Mouse (Mus musculus) lung, embryonic 15.5 days (tissue): ENCODE results near the gene Lemd2. TPM values are rescaled to one million over a fixed set of nuclear protein-coding genes. Genes with fewer than 3 reads are reported as not detected.

Experiments used
- ATAC-seq: fragments of 200-750 bp; cut with Nextera tagmentation; 2 replicates; pipeline ENCODE4 v1.8.0; 2017; ENCODE audit warnings: moderate number of reproducible peaks, borderline replicate concordance; ENCODE audit not compliant: low FRiP score, low TSS enrichment; ENCODE audit errors: extremely low read depth
- H3K27ac ChIP-seq: fragments of 300-500 bp; sonication (generic); 2 replicates; pipeline ENCODE4 v1.5.1; 2015; ENCODE audit warnings: moderate library complexity, mild to moderate bottlenecking, inconsistent platforms
- H3K27me3 ChIP-seq: fragments of 300-500 bp; sonication (generic); 2 replicates; pipeline ENCODE4 v1.6.1; 2015; ENCODE audit warnings: inconsistent platforms
- H3K36me3 ChIP-seq: fragments of 300-500 bp; sonication (generic); 2 replicates; pipeline ENCODE4 v1.6.1; 2015; ENCODE audit warnings: inconsistent platforms
- H3K4me1 ChIP-seq: fragments of 300-500 bp; sonication (generic); 2 replicates; pipeline ENCODE4 v1.6.1; 2015; ENCODE audit warnings: inconsistent platforms
- H3K4me2 ChIP-seq: fragments of 300-500 bp; sonication (generic); 2 replicates; pipeline ENCODE4 v1.6.1; 2015; ENCODE audit warnings: inconsistent platforms, mild to moderate bottlenecking, moderate library complexity
- H3K4me3 ChIP-seq: fragments of 300-500 bp; sonication (generic); 2 replicates; pipeline ENCODE4 v1.5.1; 2015; ENCODE audit warnings: mild to moderate bottlenecking, inconsistent platforms
- H3K9ac ChIP-seq: fragments of 300-500 bp; sonication (generic); 2 replicates; pipeline ENCODE4 v1.6.1; 2015; ENCODE audit warnings: inconsistent platforms
- H3K9me3 ChIP-seq: fragments of 300-500 bp; sonication (generic); 2 replicates; pipeline ENCODE4 v1.6.1; 2016; ENCODE audit warnings: inconsistent platforms
- WGBS: fragments of 180-500 bp; shearing (Covaris S2); methylation state at CpG from one replicate; pipeline ENCODE4 v1.1.7; 2015; 5-methylcytosine and 5-hydroxymethylcytosine counted together
- polyA plus RNA-seq: library from polyadenylated mRNA; unstranded; fragments of >200 nt; fragmentation: Nextera tagmentation; extraction: Ambion mirVana; gene quantifications from 2 replicates; pipeline ENCODE4 v1.2.1, GENCODE M21; 2015

Gene Lemd2
- polyA plus RNA-seq, 1 experiment from 2014 or later: 17.2 TPM

DNA sequence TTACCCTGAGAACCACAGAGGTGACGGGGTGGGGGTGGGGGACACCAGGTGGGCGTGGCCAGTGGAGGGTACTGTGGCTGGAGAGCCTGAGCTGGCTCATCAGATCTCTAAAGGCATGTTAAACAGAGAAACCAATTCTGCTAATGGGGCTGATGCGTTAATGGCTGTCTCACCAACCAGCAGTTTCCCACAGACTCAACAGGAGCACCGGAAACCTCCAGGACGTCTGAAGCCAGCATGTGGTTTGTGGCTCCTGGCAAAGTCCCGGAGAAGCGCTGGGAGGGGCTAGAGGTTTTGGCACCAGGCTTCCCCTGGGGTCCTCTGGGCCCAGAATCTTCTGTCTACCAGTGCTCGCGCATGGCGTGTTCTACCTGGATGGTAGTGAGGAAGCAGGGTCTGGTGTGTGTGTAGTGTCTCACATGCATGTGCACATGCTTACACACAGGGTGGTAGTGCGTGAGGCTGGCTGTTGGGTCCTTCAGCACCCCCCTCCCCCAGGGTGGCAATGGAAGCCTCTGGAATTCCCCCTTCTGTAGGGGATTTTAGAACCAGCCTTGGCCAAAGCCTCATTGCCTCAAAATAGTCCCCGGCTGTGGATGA lies 24.5 kb downstream of the Lemd2 start:
- no peak overlapping the region for H3K4me3 ChIP-seq
- H3K9ac ChIP-seq: no peak overlapping the region
- no peak overlapping the region for H3K4me2 ChIP-seq
- WGBS: 63% methylated on average over 12 of the region's 12 CpGs
- H3K9me3 ChIP-seq: no peaks in the 10 kb centered on the region
- peaks cover 10% of the 10 kb centered on the region; the same call in 1 of the 2 replicates for H3K4me1 ChIP-seq
- H3K36me3 ChIP-seq: no peaks in the 10 kb centered on the region
- H3K27me3 ChIP-seq: no peaks in the 10 kb centered on the region
- no peak overlapping the region for H3K27ac ChIP-seq
- no peak for ATAC-seq

DNA sequence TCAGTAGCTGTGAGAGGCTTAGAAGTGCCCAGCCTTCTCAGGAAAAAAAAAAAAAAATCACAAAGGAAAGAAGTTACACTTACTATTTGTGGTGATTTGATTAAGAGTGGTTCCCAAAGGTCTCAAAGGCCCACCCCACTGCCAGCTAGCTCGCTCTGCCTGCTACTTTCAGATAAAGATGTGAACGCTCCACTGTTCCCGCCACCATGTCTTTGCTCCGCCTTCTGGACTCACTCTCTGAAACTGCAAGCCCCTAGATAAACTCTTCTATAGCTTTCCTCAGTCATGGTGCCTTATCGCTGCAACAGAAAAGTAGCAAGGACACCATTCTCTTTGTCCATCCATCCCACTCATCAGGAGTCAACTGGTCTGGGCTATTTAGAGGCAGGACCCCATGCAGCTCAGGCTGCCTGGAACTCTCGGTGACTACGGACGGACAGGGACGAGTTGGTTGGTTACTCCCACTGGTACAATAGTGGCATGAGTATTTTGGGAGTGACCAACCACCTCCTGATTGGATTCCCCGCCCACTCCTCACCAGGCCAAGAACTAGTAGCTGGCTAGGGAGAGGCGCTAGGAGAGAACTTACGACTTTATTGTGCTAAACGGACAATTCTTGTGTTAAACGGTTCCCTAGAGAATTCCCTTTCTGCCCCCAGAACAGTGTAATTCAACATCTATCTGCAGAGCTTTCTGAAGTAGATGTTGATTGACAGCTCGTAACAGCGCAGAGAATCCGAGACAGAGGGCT lies 25.7 kb downstream of the Lemd2 start:
- Histone ChIP-seq H3K9me3 (no peaks in the 10 kb centered on the region), H3K4me3 (no peak overlapping the region), H3K4me2 (no peak overlapping the region), H3K27me3 (no peaks in the 10 kb centered on the region), H3K27ac (no peak overlapping the region), H3K4me1 (peaks cover 10% of the 10 kb centered on the region; the same call in 1 of the 2 replicates), H3K36me3 (no peaks in the 10 kb centered on the region), H3K9ac (no peak overlapping the region)
- 87% methylated on average over 17 of the region's 17 CpGs for WGBS
- ATAC-seq: no peak

DNA sequence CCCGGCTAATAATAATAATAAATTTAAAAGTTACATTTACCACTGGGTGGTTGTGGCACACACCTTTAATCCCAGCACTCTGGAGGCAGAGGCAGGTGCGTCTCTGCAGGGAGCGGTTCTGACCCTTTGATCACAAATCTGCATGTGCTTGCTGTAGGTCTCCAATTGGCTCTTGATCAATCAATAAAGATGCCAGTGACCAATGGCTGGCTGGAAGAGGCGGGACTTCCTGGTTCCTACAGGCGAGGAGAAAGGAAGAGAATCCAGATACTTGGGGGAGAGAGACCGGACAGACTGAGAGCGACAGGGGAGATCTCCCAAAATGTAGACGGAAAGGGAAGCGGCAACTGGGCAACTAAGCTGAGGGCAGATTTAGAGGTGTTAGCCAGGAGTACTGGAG lies 26.2 kb downstream of the Lemd2 start:
- H3K9me3 ChIP-seq: no peaks in the 10 kb centered on the region
- H3K4me1 ChIP-seq: peaks cover 10% of the 10 kb centered on the region; the same call in 1 of the 2 replicates
- ATAC-seq: no peak
- 85% methylated on average over 9 of the region's 9 CpGs for WGBS
- H3K27me3 ChIP-seq: no peaks in the 10 kb centered on the region
- no peaks in the 10 kb centered on the region for H3K36me3 ChIP-seq
- no peak overlapping the region for H3K9ac ChIP-seq
- no peak overlapping the region for H3K27ac ChIP-seq
- no peak overlapping the region for H3K4me2 ChIP-seq
- no peak overlapping the region for H3K4me3 ChIP-seq

DNA sequence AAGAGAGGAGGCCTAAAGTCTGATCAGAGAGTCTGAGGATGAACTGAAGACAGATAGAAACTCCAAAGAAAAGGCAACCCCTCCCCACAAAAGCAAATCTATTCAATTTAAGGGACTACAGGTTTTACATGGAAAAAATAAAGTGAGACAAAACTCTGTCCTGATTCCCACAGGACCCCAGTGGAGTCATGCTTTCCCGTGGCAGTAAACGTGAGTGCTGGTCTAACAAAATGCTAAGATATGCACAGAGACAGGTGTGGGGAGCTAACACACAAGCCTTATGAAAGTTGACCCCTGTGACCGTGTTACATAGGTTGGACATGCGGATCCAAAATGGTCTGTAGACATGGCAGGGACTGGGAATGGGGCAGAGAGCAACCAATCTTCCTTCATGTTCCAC lies 27.5 kb downstream of the Lemd2 start:
- Histone ChIP-seq H3K9me3 (no peaks in the 10 kb centered on the region), H3K4me3 (no peak overlapping the region), H3K4me2 (no peak overlapping the region), H3K27me3 (no peaks in the 10 kb centered on the region), H3K36me3 (no peaks in the 10 kb centered on the region), H3K4me1 (peaks cover 10% of the 10 kb centered on the region; the same call in 1 of the 2 replicates), H3K27ac (no peak overlapping the region), H3K9ac (no peak overlapping the region)
- WGBS: 87% methylated on average over 4 of the region's 4 CpGs
- no peak for ATAC-seq

DNA sequence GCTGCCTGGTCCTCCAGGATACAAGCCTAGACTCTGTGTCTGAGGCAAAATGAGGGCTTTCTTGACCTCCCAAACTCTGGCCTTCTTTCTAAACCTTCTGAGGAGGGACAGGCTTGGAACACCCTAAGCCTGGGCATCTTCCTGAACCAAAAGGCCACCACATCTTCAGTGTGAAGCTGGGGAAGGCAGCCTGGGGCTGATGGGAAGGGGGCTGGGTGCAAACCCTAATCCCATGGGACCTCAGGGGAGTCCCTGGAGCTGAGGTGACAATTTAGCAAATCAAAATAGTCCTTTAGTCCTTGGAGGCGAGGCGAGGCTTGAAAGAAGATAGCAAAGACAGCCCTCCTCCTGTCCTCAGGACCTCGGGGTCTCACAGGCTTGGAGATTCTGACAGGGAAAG lies 28.0 kb downstream of the Lemd2 start:
- Histone ChIP-seq H3K9ac (no peak overlapping the region), H3K4me3 (no peak overlapping the region), H3K27ac (no peak overlapping the region), H3K9me3 (no peaks in the 10 kb centered on the region), H3K4me2 (no peak overlapping the region), H3K27me3 (no peaks in the 10 kb centered on the region), H3K36me3 (no peaks in the 10 kb centered on the region), H3K4me1 (peaks cover 10% of the 10 kb centered on the region; the same call in 1 of the 2 replicates)
- 67% methylated on average over 3 of the region's 3 CpGs for WGBS
- no peak for ATAC-seq

DNA sequence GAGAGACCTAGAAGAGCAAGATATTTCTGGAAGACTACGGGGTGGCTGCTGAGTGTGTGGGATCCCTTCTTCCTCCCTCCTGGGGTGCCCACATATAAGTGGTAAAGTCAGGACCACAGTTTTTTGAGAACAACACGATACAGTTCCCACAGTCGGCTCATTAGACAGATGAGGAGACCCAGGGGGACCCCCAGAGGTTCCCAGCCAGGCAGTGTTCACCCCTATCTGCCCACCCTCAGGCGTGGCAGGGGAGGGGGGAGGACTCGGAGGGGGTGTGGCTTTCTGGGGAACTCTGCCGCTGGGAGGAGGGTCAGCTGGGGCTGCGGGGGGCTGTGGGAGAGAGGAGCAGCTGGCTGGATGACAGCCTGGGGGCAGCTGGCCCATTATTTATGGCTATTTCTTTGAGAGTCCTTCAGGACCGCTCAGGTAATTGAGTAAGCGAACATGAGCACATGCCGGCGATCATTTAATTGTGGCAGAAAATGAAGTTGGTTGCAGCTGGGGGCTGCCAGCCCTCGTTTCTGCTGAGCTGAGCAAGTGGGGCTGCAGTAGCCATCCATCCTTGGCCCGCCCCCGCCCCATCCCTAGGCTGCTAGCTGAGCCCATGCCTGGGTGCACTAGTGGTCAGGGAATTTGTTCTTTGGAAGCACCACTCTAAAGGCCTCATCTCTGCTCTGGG lies 28.9 kb downstream of the Lemd2 start:
- no peaks in the 10 kb centered on the region for H3K9me3 ChIP-seq
- 31% methylated on average over 14 of the region's 14 CpGs for WGBS

DNA sequence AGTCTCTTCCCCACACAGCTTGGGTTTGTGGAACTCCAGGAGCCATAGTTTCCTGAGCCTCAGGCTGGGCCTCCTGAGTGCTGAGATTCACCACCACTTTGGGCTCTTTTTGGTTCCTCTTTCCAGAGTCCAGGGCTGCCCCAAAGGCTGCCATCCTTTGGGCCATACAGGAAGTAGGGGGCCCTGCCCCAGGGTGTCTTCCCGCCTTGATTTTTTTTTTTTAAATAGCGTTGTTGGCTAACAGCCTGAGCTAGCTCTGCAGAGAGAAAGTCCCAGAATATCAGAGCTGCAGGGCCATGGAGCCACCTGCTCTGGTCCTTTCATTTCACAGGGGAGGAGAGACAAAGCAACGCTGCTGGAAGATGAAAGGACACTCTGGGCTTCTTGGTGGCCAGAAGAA lies 30.6 kb downstream of the Lemd2 start:
- Histone ChIP-seq H3K4me1 (peaks cover 10% of the 10 kb centered on the region; the same call in 1 of the 2 replicates), H3K27ac (no peak overlapping the region), H3K4me3 (no peak overlapping the region), H3K4me2 (no peak overlapping the region), H3K27me3 (no peaks in the 10 kb centered on the region), H3K9ac (no peak overlapping the region), H3K36me3 (no peaks in the 10 kb centered on the region), H3K9me3 (no peaks in the 10 kb centered on the region)
- WGBS: 59% methylated on average over 3 of the region's 3 CpGs
- no peak for ATAC-seq

More for the DNA sequence above, 28.9 kb downstream of the Lemd2 start:
- Histone ChIP-seq H3K27me3 (no peaks in the 10 kb centered on the region), H3K27ac (no peak overlapping the region), H3K36me3 (no peaks in the 10 kb centered on the region), H3K9ac (no peak overlapping the region), H3K4me1 (peaks cover 10% of the 10 kb centered on the region; the same call in 1 of the 2 replicates), H3K4me2 (no peak overlapping the region), H3K4me3 (no peak overlapping the region)
- ATAC-seq: no peak

DNA sequence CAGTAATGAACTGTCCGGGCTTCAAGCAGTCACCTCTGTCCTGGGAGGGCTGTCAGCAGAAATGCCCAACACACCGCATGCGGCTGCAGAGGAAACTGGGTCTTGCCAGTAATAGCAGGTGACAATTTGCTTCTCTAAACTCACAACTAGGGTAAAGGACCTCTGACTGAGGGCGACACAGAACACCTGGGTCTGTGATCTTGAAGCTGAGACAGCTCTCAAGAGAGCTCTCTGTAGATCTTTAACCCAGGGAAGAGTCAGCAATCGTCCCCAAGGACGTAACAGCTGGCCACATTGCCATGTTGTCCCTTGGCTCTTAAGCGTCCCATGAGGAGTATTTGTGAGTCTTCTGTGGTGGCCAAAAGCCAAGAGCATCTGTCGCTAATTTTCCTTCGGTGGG lies 31.8 kb downstream of the Lemd2 start:
- Histone ChIP-seq H3K4me1 (peaks cover 10% of the 10 kb centered on the region; the same call in 1 of the 2 replicates), H3K27ac (no peak overlapping the region), H3K9me3 (no peaks in the 10 kb centered on the region), H3K4me2 (no peak overlapping the region), H3K4me3 (no peak overlapping the region), H3K27me3 (no peaks in the 10 kb centered on the region), H3K36me3 (no peaks in the 10 kb centered on the region), H3K9ac (no peak overlapping the region)
- ATAC-seq: no peak
- WGBS: 57% methylated on average over 9 of the region's 9 CpGs

DNA sequence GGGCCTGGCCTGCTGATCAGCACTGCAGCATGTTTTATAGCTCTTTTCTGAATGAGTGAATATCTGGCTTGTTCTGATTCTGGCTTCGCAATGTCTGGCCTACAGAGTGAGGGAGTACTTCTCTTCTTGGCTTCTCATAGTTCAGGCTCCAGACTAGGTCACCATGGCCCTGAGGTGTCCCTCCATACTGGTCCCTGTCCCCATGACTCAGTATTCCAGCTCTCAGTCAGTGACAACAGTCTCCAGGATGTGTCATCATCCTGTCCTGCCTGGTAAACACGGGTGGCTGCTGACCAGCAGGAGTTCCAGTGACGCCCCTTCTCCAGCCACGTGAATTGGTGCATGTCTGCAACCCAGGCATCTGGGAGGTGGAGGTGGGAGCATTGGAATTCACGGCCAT lies 33.1 kb downstream of the Lemd2 start:
- peaks cover 9% of the 10 kb centered on the region; the same call in 1 of the 2 replicates for H3K4me1 ChIP-seq
- no peak for ATAC-seq
- no peak overlapping the region for H3K4me2 ChIP-seq
- WGBS: 63% methylated on average over 5 of the region's 5 CpGs
- no peaks in the 10 kb centered on the region for H3K27me3 ChIP-seq
- H3K27ac ChIP-seq: no peak overlapping the region
- no peaks in the 10 kb centered on the region for H3K9me3 ChIP-seq
- no peak overlapping the region for H3K4me3 ChIP-seq
- H3K36me3 ChIP-seq: no peaks in the 10 kb centered on the region
- no peak overlapping the region for H3K9ac ChIP-seq

DNA sequence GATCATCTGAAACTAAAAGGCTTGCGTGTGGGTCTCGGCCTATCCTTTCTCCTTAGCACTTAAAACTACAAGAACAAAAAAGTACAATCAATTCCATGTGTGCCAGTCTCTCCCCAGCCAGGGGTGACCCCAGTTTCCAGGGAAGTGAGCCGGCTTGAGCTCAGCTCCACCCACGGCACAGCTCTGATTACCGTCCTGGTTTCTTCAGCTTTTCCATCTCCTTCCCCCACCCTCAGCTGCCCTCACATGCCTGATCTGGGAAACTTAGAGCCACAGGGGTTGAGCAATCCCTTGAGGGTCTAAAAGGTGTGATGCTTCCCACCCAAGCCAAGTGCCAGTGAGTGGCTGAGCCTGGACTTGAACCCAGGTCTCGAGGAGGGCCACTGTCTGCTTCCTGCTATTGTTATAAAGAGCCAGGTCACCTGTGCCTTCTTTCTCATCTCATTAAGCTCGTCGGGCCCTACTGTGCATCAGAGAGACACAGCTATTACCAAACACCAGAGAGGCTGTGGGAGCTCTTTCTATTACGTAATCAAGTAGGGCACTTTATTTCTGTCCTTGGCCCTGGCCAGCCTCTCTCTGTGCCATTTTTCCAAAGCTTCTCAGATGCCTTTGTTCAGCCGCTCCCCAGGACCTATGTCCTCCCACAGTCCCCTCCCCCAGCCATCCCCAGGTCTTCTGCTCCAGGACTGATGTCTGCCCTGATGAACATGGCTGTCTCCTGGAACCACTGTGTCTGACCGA lies 34.1 kb downstream of the Lemd2 start:
- Histone ChIP-seq H3K9ac (no peak overlapping the region), H3K9me3 (no peaks in the 10 kb centered on the region), H3K27ac (no peak overlapping the region), H3K27me3 (no peaks in the 10 kb centered on the region), H3K4me2 (no peak overlapping the region), H3K36me3 (no peaks in the 10 kb centered on the region), H3K4me1 (no peaks in the 10 kb centered on the region), H3K4me3 (no peak overlapping the region)
- no peak for ATAC-seq
- 66% methylated on average over 11 of the region's 11 CpGs for whole genome bisulfite sequencing

DNA sequence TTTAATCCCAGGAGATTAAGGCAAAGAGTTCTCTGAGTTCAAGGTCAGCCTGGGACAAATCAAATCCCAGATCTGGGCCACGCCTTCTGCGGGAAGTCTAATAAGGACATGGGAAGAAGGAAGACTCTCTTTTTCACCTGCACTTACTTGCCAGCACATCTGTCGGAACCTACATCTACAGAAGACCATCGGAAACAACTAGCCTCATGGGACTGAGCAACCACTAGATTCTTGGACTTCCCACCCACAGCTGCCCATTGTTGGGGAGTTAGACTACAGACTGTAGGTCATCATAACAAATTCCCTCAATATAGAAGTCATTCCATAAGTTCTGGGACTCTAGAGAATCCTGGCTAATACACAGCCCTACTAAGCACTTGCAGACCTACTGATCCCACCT lies 35.7 kb downstream of the Lemd2 start:
- H3K27me3 ChIP-seq: no peaks in the 10 kb centered on the region
- no peaks in the 10 kb centered on the region for H3K9me3 ChIP-seq
- no peak for ATAC-seq
- no peaks in the 10 kb centered on the region for H3K36me3 ChIP-seq
- no peak overlapping the region for H3K9ac ChIP-seq
- WGBS: 85% methylated on average over 4 of the region's 4 CpGs
- no peak overlapping the region for H3K4me3 ChIP-seq
- no peak overlapping the region for H3K4me2 ChIP-seq
- H3K4me1 ChIP-seq: no peaks in the 10 kb centered on the region
- H3K27ac ChIP-seq: no peak overlapping the region
